Mouse (Mus musculus) hindbrain, embryonic 13.5 days (tissue): ENCODE measurements around the gene Axin1. TPM values are rescaled to one million over a fixed set of nuclear protein-coding genes. Genes with fewer than 3 reads are reported as not detected.
A peak's percentile ranks its signal among the peaks of the same experiment; 100 is the strongest.

Source experiments
- ATAC-seq: fragments of 200-750 bp; cut with Nextera tagmentation; 2 replicates; pipeline ENCODE4 v1.8.0; 2017; ENCODE audit warnings: moderate TSS enrichment; ENCODE audit not compliant: low FRiP score
- H3K27ac ChIP-seq: fragments of 300-500 bp; sonication (generic); 2 replicates; pipeline ENCODE4 v1.5.1; 2015; ENCODE audit warnings: inconsistent platforms, mild to moderate bottlenecking, moderate library complexity
- H3K27me3 ChIP-seq: fragments of 300-500 bp; sonication (generic); 2 replicates; pipeline ENCODE4 v1.6.1; 2015; ENCODE audit warnings: mild to moderate bottlenecking, inconsistent platforms
- H3K36me3 ChIP-seq: fragments of 300-500 bp; sonication (generic); 2 replicates; pipeline ENCODE4 v1.6.1; 2015; ENCODE audit warnings: mild to moderate bottlenecking, inconsistent platforms
- H3K4me1 ChIP-seq: fragments of 300-500 bp; sonication (generic); replicated peaks from 2 replicates; pipeline ENCODE4 v1.6.1; 2015; ENCODE audit warnings: inconsistent platforms
- H3K4me2 ChIP-seq: fragments of 300-500 bp; sonication (generic); 2 replicates; pipeline ENCODE4 v1.6.1; 2015; ENCODE audit warnings: inconsistent platforms, mild to moderate bottlenecking, moderate library complexity
- H3K4me3 ChIP-seq: fragments of 300-500 bp; sonication (generic); 2 replicates; pipeline ENCODE4 v1.5.1; 2015; ENCODE audit warnings: mild to moderate bottlenecking, inconsistent platforms
- H3K9ac ChIP-seq: fragments of 300-500 bp; sonication (generic); 2 replicates; pipeline ENCODE4 v1.6.1; 2015; ENCODE audit warnings: mild to moderate bottlenecking, inconsistent platforms
- H3K9me3 ChIP-seq: fragments of 300-500 bp; sonication (generic); 2 replicates; pipeline ENCODE4 v1.6.1; 2016; ENCODE audit warnings: inconsistent platforms
- WGBS: fragments of 180-500 bp; shearing (Covaris S2); methylation state at CpG from one replicate; pipeline ENCODE4 v1.1.7; 2015; 5-methylcytosine and 5-hydroxymethylcytosine counted together
- polyA plus RNA-seq: library from polyadenylated mRNA; unstranded; fragments of >200 nt; fragmentation: Nextera tagmentation; extraction: Ambion mirVana; gene quantifications from 2 replicates; pipeline ENCODE4 v1.2.1, GENCODE M21; 2015

The Axin1 gene
- polyA plus RNA-seq, 1 experiment from 2014 or later = 8.5 TPM

GRCm38 (mm10) chr17:26235077-26235815 is 96.8 kb downstream of the Axin1 start:
- Histone ChIP-seq H3K36me3 (no peaks in the 10 kb centered on the region), H3K4me3 (no peak overlapping the region), H3K4me1 (peaks cover 10% of the 10 kb centered on the region), H3K9me3 (no peaks in the 10 kb centered on the region), H3K4me2 (no peak overlapping the region), H3K27me3 (no peaks in the 10 kb centered on the region), H3K27ac (no peak overlapping the region), H3K9ac (0 out of 2 replicates have a peak overlapping the region, but pooled peaks have one; percentile 2)
- no peak for ATAC-seq
- 56% methylated on average over 13 of the region's 13 CpGs for WGBS

GRCm38 (mm10) chr17:26237667-26238066 is 99.2 kb downstream of the Axin1 start:
- Histone ChIP-seq H3K9ac (no peak overlapping the region), H3K36me3 (no peaks in the 10 kb centered on the region), H3K9me3 (no peaks in the 10 kb centered on the region), H3K27ac (no peak overlapping the region), H3K4me3 (no peak overlapping the region), H3K27me3 (no peaks in the 10 kb centered on the region), H3K4me2 (no peak overlapping the region), H3K4me1 (peaks cover 22% of the 10 kb centered on the region)
- no peak for ATAC-seq
- 88% methylated on average over 10 of the region's 10 CpGs for WGBS

- ATAC-seq = no peak
Measured at GRCm38 (mm10) chr17:26239551-26239950, 101.1 kb downstream of the Axin1 start.

GRCm38 (mm10) chr17:26240120-26240790 is 101.8 kb downstream of the Axin1 start:
- H3K4me2 ChIP-seq = no peak overlapping the region
- WGBS = 90% methylated on average over 6 of the region's 6 CpGs
- no peak overlapping the region for H3K27ac ChIP-seq
- no peaks in the 10 kb centered on the region for H3K27me3 ChIP-seq
- peaks cover 26% of the 10 kb centered on the region for H3K4me1 ChIP-seq
- no peaks in the 10 kb centered on the region for H3K36me3 ChIP-seq
- ATAC-seq = no peak
- H3K9ac ChIP-seq = no peak overlapping the region
- H3K9me3 ChIP-seq = no peaks in the 10 kb centered on the region
- H3K4me3 ChIP-seq = no peak overlapping the region

More at GRCm38 (mm10) chr17:26239551-26239950, 101.1 kb downstream of the Axin1 start:
- Histone ChIP-seq H3K4me2 (no peak overlapping the region), H3K36me3 (no peaks in the 10 kb centered on the region), H3K9ac (no peak overlapping the region), H3K27me3 (no peaks in the 10 kb centered on the region), H3K27ac (no peak overlapping the region), H3K9me3 (no peaks in the 10 kb centered on the region), H3K4me1 (peaks cover 30% of the 10 kb centered on the region), H3K4me3 (no peak overlapping the region)
- 68% methylated on average over 2 of the region's 2 CpGs for WGBS

- H3K4me1 ChIP-seq = peaks cover 23% of the 10 kb centered on the region
- no peak for ATAC-seq
- WGBS = 83% methylated on average over 6 of the region's 6 CpGs
Measured at GRCm38 (mm10) chr17:26240990-26241389, 102.5 kb downstream of the Axin1 start.

GRCm38 (mm10) chr17:26243471-26244100 is 105.1 kb downstream of the Axin1 start:
- H3K4me2 ChIP-seq = peak overlapping the region; percentile 84
- peak overlapping the region; percentile 88 for H3K9ac ChIP-seq
- peak overlapping the region; percentile 85 for H3K27ac ChIP-seq
- H3K27me3 ChIP-seq = 0 out of 2 replicates have a peak, but pooled peaks cover 6% of the 10 kb centered on the region
- WGBS = 1% methylated on average over 31 of the region's 32 CpGs
- H3K4me3 ChIP-seq = peak overlapping the region; percentile 75
- H3K9me3 ChIP-seq = no peaks in the 10 kb centered on the region
- ATAC-seq = peak; percentile 85
- H3K4me1 ChIP-seq = peaks cover 23% of the 10 kb centered on the region
- H3K36me3 ChIP-seq = no peaks in the 10 kb centered on the region

More at GRCm38 (mm10) chr17:26240990-26241389, 102.5 kb downstream of the Axin1 start:
- no peaks in the 10 kb centered on the region for H3K9me3 ChIP-seq
- no peaks in the 10 kb centered on the region for H3K36me3 ChIP-seq
- H3K4me2 ChIP-seq = no peak overlapping the region
- H3K4me3 ChIP-seq = no peak overlapping the region
- H3K27me3 ChIP-seq = no peaks in the 10 kb centered on the region
- no peak overlapping the region for H3K9ac ChIP-seq
- no peak overlapping the region for H3K27ac ChIP-seq

- H3K27me3 ChIP-seq = 0 out of 2 replicates have a peak, but pooled peaks cover 9% of the 10 kb centered on the region
- peak within 1 kb of the TSS; percentile 85 for H3K27ac ChIP-seq
- ATAC-seq = peak; percentile 98
- 7% methylated on average over 24 of the region's 33 CpGs for WGBS
- H3K4me2 ChIP-seq = peak within 1 kb of the TSS; percentile 84
- H3K4me1 ChIP-seq = peaks cover 23% of the 10 kb centered on the region
- peak within 1 kb of the TSS; percentile 88 for H3K9ac ChIP-seq
- H3K36me3 ChIP-seq = no peaks in the 10 kb centered on the region
- no peaks in the 10 kb centered on the region for H3K9me3 ChIP-seq
- H3K4me3 ChIP-seq = peak within 1 kb of the TSS; percentile 75
Measured at GRCm38 (mm10) chr17:26244101-26244841, 105.8 kb downstream of the Axin1 start, which contains the start of gene Fam234a. TSS of gene Fam234a (minus strand) at chr17:26244242.

Other genes with a start within 250 kb of the Axin1 start
- 45.5 and 48.7 TPM in 2 replicates for gene Rab40c, start 219.0 kb upstream of the Axin1 start, polyA plus RNA-seq
- 57.1 and 58.9 TPM in 2 replicates for gene Pigq, start 193.8 kb upstream of the Axin1 start, polyA plus RNA-seq
- gene Nhlrc4, start 193.7 kb upstream of the Axin1 start, polyA plus RNA-seq = 0.09 TPM in 1 of 2 replicates, not detected in the other
- gene A930017K11Rik, start 186.1 kb upstream of the Axin1 start, polyA plus RNA-seq = 0.56 and 0.77 TPM in 2 replicates
- gene Capn15, start 152.9 kb upstream of the Axin1 start, polyA plus RNA-seq = 20.4 and 21.6 TPM in 2 replicates
- 28.7 and 29.5 TPM in 2 replicates for gene Rab11fip3, start 69.1 kb upstream of the Axin1 start, polyA plus RNA-seq
- gene Decr2, start 48.4 kb upstream of the Axin1 start, polyA plus RNA-seq = 33.5 and 34.9 TPM in 2 replicates
- 29.8 and 31.6 TPM in 2 replicates for gene Nme4, start 43.1 kb upstream of the Axin1 start, polyA plus RNA-seq
- 3.0 and 3.7 TPM in 2 replicates for gene Tmem8, start 25.4 kb upstream of the Axin1 start, polyA plus RNA-seq
- gene Mrpl28, start 15.2 kb upstream of the Axin1 start, polyA plus RNA-seq = 177 and 178 TPM in 2 replicates
- gene Pdia2, start 60.4 kb downstream of the Axin1 start, polyA plus RNA-seq = 0.30 and 0.36 TPM in 2 replicates
- gene Rgs11, start 64.3 kb downstream of the Axin1 start, polyA plus RNA-seq = 9.0 and 9.5 TPM in 2 replicates
- gene Arhgdig, start 69.1 kb downstream of the Axin1 start, polyA plus RNA-seq = 65.7 and 75.1 TPM in 2 replicates
- 30.8 and 31.4 TPM in 2 replicates for gene Fam234a, start 105.6 kb downstream of the Axin1 start, polyA plus RNA-seq
- 117 and 118 TPM in 2 replicates for gene Luc7l, start 114.2 kb downstream of the Axin1 start, polyA plus RNA-seq